Mouse (Mus musculus) CH12.LX (cell line): ENCODE measurements around the gene Gm884. TPM values are rescaled to one million over a fixed set of nuclear protein-coding genes. Genes with fewer than 3 reads are reported as not detected.

Source experiments
- DNase-seq: peaks from one replicate; pipeline ENCODE4 v3.0.0-alpha.2; 2013; ENCODE audit errors: extremely low read depth
- H3K27ac ChIP-seq: 2 replicates; pipeline ENCODE4 v1.5.1; 2012; ENCODE audit warnings: low read depth, mild to moderate bottlenecking, control low read depth, moderate library complexity; ENCODE audit not compliant: insufficient read depth
- H3K27me3 ChIP-seq: replicated peaks from 2 replicates; pipeline ENCODE3; 2012; ENCODE audit warnings: inconsistent platforms
- H3K36me3 ChIP-seq, 2 experiments: replicated peaks in 1 of 2; 2 replicates each; pipeline versions ENCODE3 to v1.6.1; 2012; ENCODE audit warnings: inconsistent platforms in 1 of 2, low read length in 1 of 2, mild to moderate bottlenecking in 1 of 2, mixed read lengths in 1 of 2, moderate library complexity in 1 of 2; ENCODE audit not compliant: control insufficient read depth in 1 of 2, insufficient read depth in 1 of 2
- H3K4me1 ChIP-seq, 2 experiments: 2 replicates each; pipeline ENCODE4 v1.6.1; 2012; ENCODE audit warnings: inconsistent platforms in 1 of 2, moderate library complexity in 1 of 2; ENCODE audit not compliant: insufficient read depth in 2 of 2, control insufficient read depth in 1 of 2
- H3K4me2 ChIP-seq: 2 replicates; pipeline ENCODE4 v1.6.1; 2012; ENCODE audit warnings: low read depth, mild to moderate bottlenecking, control low read depth; ENCODE audit not compliant: poor library complexity, insufficient read depth, severe bottlenecking
- H3K4me3 ChIP-seq, 3 experiments: fragments of 150-350 bp in 1 of 3; sonication (generic) in 1 of 3; replicated peaks in 1 of 3; 2 replicates each; pipeline versions ENCODE3 to v1.5.1; 2011 to 2012; ENCODE audit warnings: low read depth in 2 of 3, low read length in 2 of 3, mild to moderate bottlenecking in 2 of 3, moderate library complexity in 2 of 3, control low read depth in 1 of 3, improper control_type of control experiment in 1 of 3, inconsistent platforms in 1 of 3, mixed read lengths in 1 of 3; ENCODE audit not compliant: poor library complexity in 1 of 3
- H3K79me2 ChIP-seq: replicated peaks from 2 replicates; pipeline ENCODE4 v1.6.1; 2012; ENCODE audit warnings: mild to moderate bottlenecking, moderate library complexity; ENCODE audit not compliant: control insufficient read depth, poor library complexity, insufficient read depth, severe bottlenecking; ENCODE audit errors: extremely low read depth
- H3K9ac ChIP-seq: 2 replicates; pipeline ENCODE4 v1.6.1; 2012; ENCODE audit warnings: low read depth, mild to moderate bottlenecking, control low read depth, moderate library complexity; ENCODE audit not compliant: insufficient read depth
- H3K9me3 ChIP-seq: replicated peaks from 2 replicates; pipeline ENCODE3; 2012; ENCODE audit warnings: low read length, inconsistent platforms, mixed read lengths
- BHLHE40 ChIP-seq: IDR thresholded peaks from 2 replicates; pipeline ENCODE4 v1.6.1; 2011; ENCODE audit warnings: mild to moderate bottlenecking, low read depth, low read length, improper control_type of control experiment
- CHD1 ChIP-seq: IDR thresholded peaks from 2 replicates; pipeline ENCODE4 v1.6.1; 2012; ENCODE audit warnings: low read depth, low read length, improper control_type of control experiment, inconsistent platforms
- CHD2 ChIP-seq: IDR thresholded peaks from 2 replicates; pipeline ENCODE4 v1.6.1; 2011; ENCODE audit warnings: low read length, improper control_type of control experiment
- E2F4 ChIP-seq: IDR thresholded peaks from 2 replicates; pipeline ENCODE4 v1.6.1; 2011; ENCODE audit warnings: low read depth, low read length, improper control_type of control experiment; ENCODE audit not compliant: insufficient replicate concordance
- ELF1 ChIP-seq: IDR thresholded peaks from 2 replicates; pipeline ENCODE4 v1.6.1; 2014; ENCODE audit warnings: low read depth, mild to moderate bottlenecking, inconsistent platforms, low read length, improper control_type of control experiment
- ETS1 ChIP-seq: conservative IDR thresholded peaks from 2 replicates; pipeline ENCODE4 v1.6.1; 2012; ENCODE audit warnings: low read depth, mild to moderate bottlenecking, inconsistent platforms, low read length, improper control_type of control experiment, moderate library complexity
- GABPA ChIP-seq: IDR thresholded peaks from 2 replicates; pipeline ENCODE4 v1.6.1; 2012; ENCODE audit warnings: low read depth, low read length, improper control_type of control experiment, inconsistent platforms; ENCODE audit not compliant: insufficient replicate concordance
- JUN ChIP-seq: IDR thresholded peaks from 2 replicates; pipeline ENCODE4 v1.6.1; 2011; ENCODE audit warnings: low read depth, mild to moderate bottlenecking, low read length, improper control_type of control experiment, moderate library complexity; ENCODE audit not compliant: insufficient read depth
- JUND ChIP-seq: conservative IDR thresholded peaks from 2 replicates; pipeline ENCODE4 v1.6.1; 2011; ENCODE audit warnings: low read depth, low read length, improper control_type of control experiment
- KAT2A ChIP-seq: IDR thresholded peaks from 2 replicates; pipeline ENCODE4 v1.6.1; 2012; ENCODE audit warnings: low read length, improper control_type of control experiment, inconsistent platforms; ENCODE audit not compliant: insufficient replicate concordance
- MAFK ChIP-seq: IDR thresholded peaks from 2 replicates; pipeline ENCODE4 v1.6.1; 2011; ENCODE audit warnings: low read length, improper control_type of control experiment; ENCODE audit not compliant: insufficient replicate concordance
- MAZ ChIP-seq: IDR thresholded peaks from 2 replicates; pipeline ENCODE4 v1.6.1; 2012; ENCODE audit warnings: low read depth, mild to moderate bottlenecking, inconsistent platforms, low read length, improper control_type of control experiment, moderate library complexity
- MXI1 ChIP-seq: IDR thresholded peaks from 2 replicates; pipeline ENCODE4 v1.6.1; 2011; ENCODE audit warnings: mild to moderate bottlenecking, low read depth, low read length, improper control_type of control experiment
- MYC ChIP-seq: IDR thresholded peaks from 2 replicates; pipeline ENCODE4 v1.6.1; 2011; ENCODE audit warnings: low read depth, mild to moderate bottlenecking, improper control_type of control experiment, low read length
- NELFE ChIP-seq: IDR thresholded peaks from 2 replicates; pipeline ENCODE4 v1.6.1; 2011; ENCODE audit warnings: low read depth, low read length, improper control_type of control experiment
- NRF1 ChIP-seq: IDR thresholded peaks from 2 replicates; pipeline ENCODE4 v1.6.1; 2014; ENCODE audit warnings: low read depth, mild to moderate bottlenecking, inconsistent platforms, low read length, improper control_type of control experiment, moderate library complexity
- PAX5 ChIP-seq: IDR thresholded peaks from 2 replicates; pipeline ENCODE4 v1.6.1; 2012; ENCODE audit warnings: low read length, inconsistent platforms, mixed read lengths
- POLR2A ChIP-seq: IDR thresholded peaks from 2 replicates; pipeline ENCODE4 v1.6.1; 2011; ENCODE audit warnings: low read depth, mild to moderate bottlenecking, improper control_type of control experiment, low read length
- POLR2AphosphoS2 ChIP-seq: IDR thresholded peaks from 2 replicates; pipeline ENCODE4 v1.6.1; 2011; ENCODE audit warnings: low read depth, low read length, improper control_type of control experiment
- RAD21 ChIP-seq: IDR thresholded peaks from 2 replicates; pipeline ENCODE4 v1.6.1; 2011; ENCODE audit warnings: low read depth, mild to moderate bottlenecking, low read length, improper control_type of control experiment, moderate library complexity
- SIN3A ChIP-seq: IDR thresholded peaks from 2 replicates; pipeline ENCODE4 v1.6.1; 2012; ENCODE audit warnings: low read length, improper control_type of control experiment, inconsistent platforms
- SMC3 ChIP-seq: IDR thresholded peaks from 2 replicates; pipeline ENCODE4 v1.6.1; 2011; ENCODE audit warnings: low read depth, low read length, improper control_type of control experiment
- TBP ChIP-seq: conservative IDR thresholded peaks from 2 replicates; pipeline ENCODE4 v1.6.1; 2011; ENCODE audit warnings: low read depth, low read length, improper control_type of control experiment
- UBTF ChIP-seq: IDR thresholded peaks from 2 replicates; pipeline ENCODE4 v1.6.1; 2012; ENCODE audit warnings: low read depth, mild to moderate bottlenecking, inconsistent platforms, low read length, improper control_type of control experiment, moderate library complexity
- USF1 ChIP-seq: IDR thresholded peaks from 2 replicates; pipeline ENCODE4 v1.6.1; 2014; ENCODE audit warnings: low read depth, mild to moderate bottlenecking, inconsistent platforms, low read length, improper control_type of control experiment
- USF2 ChIP-seq: conservative IDR thresholded peaks from 2 replicates; pipeline ENCODE4 v1.6.1; 2011; ENCODE audit warnings: low read depth, low read length, improper control_type of control experiment
- ZC3H11A ChIP-seq: IDR thresholded peaks from 2 replicates; pipeline ENCODE4 v1.6.1; 2012; ENCODE audit warnings: low read depth, mild to moderate bottlenecking, inconsistent platforms, low read length, improper control_type of control experiment
- ZKSCAN1 ChIP-seq: IDR thresholded peaks from 2 replicates; pipeline ENCODE4 v1.6.1; 2012; ENCODE audit warnings: low read depth, inconsistent platforms, low read length, improper control_type of control experiment, borderline replicate concordance
- ZNF384 ChIP-seq: IDR thresholded peaks from 2 replicates; pipeline ENCODE4 v1.6.1; 2012; ENCODE audit warnings: low read depth, low read length, improper control_type of control experiment, inconsistent platforms
- dilution Hi-C: fragments of 300-500 bp; cut with MboI; formaldehyde crosslinking; loops from 2 replicates; pipeline ENCODE4 v1.14.3; 2020; ENCODE audit warnings: low sequenced_read_pairs; ENCODE audit not compliant: extremely low pct_unique_long_range_greater_than_20kb, extremely low pct_ligation_motif_present
- in situ Hi-C: fragments of 300-500 bp; cut with MboI; formaldehyde crosslinking; loops from 3 replicates; pipeline ENCODE4 v1.14.3; 2019; ENCODE audit warnings: low sequenced_read_pairs, low pct_ligation_motif_present, low pct_unique_long_range_greater_than_20kb, mixed read lengths
- polyA plus RNA-seq: library from polyadenylated mRNA; unstranded; fragments of >175 nt; gene quantifications from 2 replicates; pipeline ENCODE4 v1.2.1, GENCODE M21; 2012; ENCODE audit warnings: low read depth; ENCODE audit not compliant: insufficient read length
- total RNA-seq, 2 experiments: library from RNA; depleted of rRNA; stranded (reverse); fragments of 300-350 nt in 1 of 2; fragments of >200 nt in 1 of 2; gene quantifications; 2 replicates each; pipeline ENCODE4 v1.2.3; 2012 to 2014

Gene Gm884
- total and polyA plus RNA-seq, 3 experiments = not detected

GRCm38 (mm10) chr11:103648656-103649055, 27.7 kb upstream of the Gm884 start:
- dilution Hi-C loops = no loop called here
- no peak overlapping the region for H3K9ac ChIP-seq
- H3K36me3 ChIP-seq = no peaks in the 10 kb centered on the region
- no peak overlapping the region for H3K27ac ChIP-seq
- H3K4me1 ChIP-seq = peaks cover 6 to 14% of the 10 kb centered on the region in 2 experiments; a peak in 3 of 4 replicates
- in situ Hi-C loops = loop anchor here (10.0 kb wide), 1 partner anchor 106 kb away; no protein-coding TSS in a partner anchor
- H3K27me3 ChIP-seq = peaks cover 86% of the 10 kb centered on the region
- TF ChIP-seq POLR2AphosphoS2 (no peak), KAT2A (no peak), NRF1 (no peak), TBP (no peak), PAX5 (no peak), ZKSCAN1 (no peak), SMC3 (no peak), USF1 (no peak), ELF1 (no peak), JUND (no peak), MAZ (no peak), RAD21 (no peak), MYC (no peak), JUN (no peak), E2F4 (no peak), UBTF (no peak), MAFK (no peak), BHLHE40 (no peak)
- no peak overlapping the region for H3K4me2 ChIP-seq
- no peaks in the 10 kb centered on the region for H3K79me2 ChIP-seq
- DNase-seq = no peak
- peaks cover 7% of the 10 kb centered on the region for H3K9me3 ChIP-seq
- H3K4me3 ChIP-seq = no peak overlapping the region

- in situ Hi-C loops = loop anchor here (10.0 kb wide), 1 partner anchor 107 kb away; no protein-coding TSS in a partner anchor
- no peak for DNase-seq
- H3K27me3 ChIP-seq = peaks cover 86% of the 10 kb centered on the region
- H3K27ac ChIP-seq = no peak overlapping the region
- no peak overlapping the region for H3K9ac ChIP-seq
- H3K4me2 ChIP-seq = no peak overlapping the region
- peaks cover 6 to 14% of the 10 kb centered on the region in 2 experiments; a peak in 3 of 4 replicates for H3K4me1 ChIP-seq
- H3K4me3 ChIP-seq = no peak overlapping the region
- no peaks in the 10 kb centered on the region for H3K79me2 ChIP-seq
- no peak for TF ChIP-seq CHD2
- TF ChIP-seq MAZ = no peak
- TF ChIP-seq USF1 = no peak
- TF ChIP-seq TBP = no peak
- no peak for TF ChIP-seq NELFE
- TF ChIP-seq E2F4 = no peak
- no peak for TF ChIP-seq USF2
- TF ChIP-seq GABPA = no peak
- no peak for TF ChIP-seq SIN3A
- no peak for TF ChIP-seq MXI1
- TF ChIP-seq CHD1 = no peak
- no peak for TF ChIP-seq ZC3H11A
- no peak for TF ChIP-seq MAFK
- TF ChIP-seq MYC = no peak
- TF ChIP-seq ETS1 = no peak
- TF ChIP-seq JUN = no peak
- no peak for TF ChIP-seq POLR2A
- TF ChIP-seq ZNF384 = no peak
- peaks cover 7% of the 10 kb centered on the region for H3K9me3 ChIP-seq
- dilution Hi-C loops = no loop called here
- no peaks in the 10 kb centered on the region for H3K36me3 ChIP-seq
Measured at GRCm38 (mm10) chr11:103647921-103648620, 27.1 kb upstream of the Gm884 start.
